Mouse (Mus musculus): ENCODE data around the gene Gm2075. TPM values are rescaled to one million over a fixed set of nuclear protein-coding genes. Genes with fewer than 3 reads are reported as not detected.
"Not testable (repeated sequence)": the region's sequence is repeated elsewhere in the genome, so short reads cannot be mapped to it uniquely, and the experiment has no call there.

Gene Gm2075
- polyA plus RNA-seq (2014; fragmentation: Nextera tagmentation; extraction: Ambion mirVana), result not detected in 2 replicates

DNA sequence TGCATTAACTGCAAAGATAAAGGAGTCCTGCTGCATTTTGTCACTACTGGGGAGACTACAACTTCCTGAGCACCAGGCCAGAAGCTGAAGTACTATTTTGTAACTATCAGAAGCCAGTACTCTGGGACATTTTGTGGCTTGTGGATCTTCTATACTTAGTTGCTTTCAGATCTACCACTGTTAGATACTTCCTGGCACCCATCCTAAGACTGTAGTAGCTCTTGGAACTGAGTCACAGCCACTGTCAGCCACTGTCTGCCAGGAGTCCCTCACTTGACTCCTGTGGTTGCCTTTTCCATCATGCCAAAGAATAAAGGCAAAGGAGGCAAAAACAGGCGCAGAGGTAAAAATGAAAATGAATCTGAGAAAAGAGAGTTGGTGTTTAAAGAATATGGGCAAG is at the start of gene Gm2075:
Gene Gm2075 (plus strand): TSS at position 301 of the 400 bp plus-strand sequence.
- H3K9ac ChIP-seq (ENCODE audit: low read length); H3K27ac ChIP-seq (ENCODE audit: low read depth, low read length); H3K4me1 ChIP-seq (ENCODE audit: control insufficient read depth, insufficient read depth, low read length); H3K9me3 ChIP-seq (ENCODE audit: control insufficient read depth, low read length); DNase-seq (ENCODE audit: low spot score, missing footprints); H3K27me3 ChIP-seq (ENCODE audit: control insufficient read depth, insufficient read depth, low read length); H3K36me3 ChIP-seq (ENCODE audit: control insufficient read depth, insufficient read depth, low read length); H3K4me3 ChIP-seq (ENCODE audit: low read depth, low read length); ATAC-seq (ENCODE audit: low FRiP score); H3K4me2 ChIP-seq: not testable (repeated sequence)
- WGBS, result no CpG with 5 or more reads among the region's 1 CpGs

DNA sequence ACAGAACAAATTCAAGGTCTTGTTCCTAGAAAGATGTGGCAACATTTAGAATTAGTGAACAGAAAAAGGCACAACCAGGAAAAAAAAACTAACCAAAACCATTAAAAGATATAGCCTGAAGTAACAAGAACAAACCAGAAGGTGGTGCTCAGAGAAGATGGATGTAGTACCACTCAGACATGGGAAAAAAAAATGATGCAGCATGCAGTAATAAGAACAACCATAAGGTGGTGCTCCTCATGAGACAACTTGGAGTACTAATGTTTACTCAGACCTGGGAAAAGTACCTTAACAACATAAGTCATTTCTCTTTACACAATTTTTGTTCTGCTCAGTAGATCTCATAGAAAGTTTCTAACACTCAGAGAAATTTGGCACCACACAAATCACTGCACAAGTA is 27.6 kb upstream of the Gm2075 start:
- not testable (repeated sequence) for H3K27me3 ChIP-seq (ENCODE audit: control insufficient read depth, insufficient read depth, low read length); H3K4me3 ChIP-seq (ENCODE audit: low read depth, low read length); H3K36me3 ChIP-seq (ENCODE audit: control insufficient read depth, insufficient read depth, low read length); H3K27ac ChIP-seq (ENCODE audit: low read depth, low read length); H3K9me3 ChIP-seq (ENCODE audit: control insufficient read depth, low read length); DNase-seq (ENCODE audit: low spot score, missing footprints); H3K4me1 ChIP-seq (ENCODE audit: control insufficient read depth, insufficient read depth, low read length); ATAC-seq (ENCODE audit: low FRiP score); H3K4me2 ChIP-seq; H3K9ac ChIP-seq (ENCODE audit: low read length)

DNA sequence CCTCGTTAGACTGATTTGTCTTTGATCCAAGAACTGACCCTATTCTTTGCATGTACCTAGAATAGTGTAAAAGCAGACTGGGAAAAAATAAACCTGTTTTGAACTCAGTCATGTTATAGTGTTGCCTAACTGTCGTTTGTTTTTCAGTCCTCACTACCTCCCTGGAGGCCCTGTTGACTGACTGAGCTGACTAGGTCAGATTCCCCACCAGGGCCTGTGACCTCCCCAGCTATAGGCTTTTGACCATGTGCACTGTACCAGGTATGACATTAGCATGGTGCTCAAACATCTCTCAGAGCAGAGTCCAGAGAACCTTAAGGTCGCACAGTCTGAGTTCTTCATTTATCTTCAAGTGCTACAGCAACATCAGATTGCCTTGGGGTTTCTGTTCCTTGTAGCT is 7.5 kb upstream of the Gm2075 start:
- not testable (repeated sequence) for DNase-seq (ENCODE audit: low spot score, missing footprints); H3K4me3 ChIP-seq (ENCODE audit: low read depth, low read length); H3K4me1 ChIP-seq (ENCODE audit: control insufficient read depth, insufficient read depth, low read length); H3K36me3 ChIP-seq (ENCODE audit: control insufficient read depth, insufficient read depth, low read length); H3K9ac ChIP-seq (ENCODE audit: low read length); ATAC-seq (ENCODE audit: low FRiP score); H3K9me3 ChIP-seq (ENCODE audit: control insufficient read depth, low read length); H3K27ac ChIP-seq (ENCODE audit: low read depth, low read length); H3K27me3 ChIP-seq (ENCODE audit: control insufficient read depth, insufficient read depth, low read length); H3K4me2 ChIP-seq
- WGBS, result 73% methylated on average over 2 of the region's 3 CpGs

DNA sequence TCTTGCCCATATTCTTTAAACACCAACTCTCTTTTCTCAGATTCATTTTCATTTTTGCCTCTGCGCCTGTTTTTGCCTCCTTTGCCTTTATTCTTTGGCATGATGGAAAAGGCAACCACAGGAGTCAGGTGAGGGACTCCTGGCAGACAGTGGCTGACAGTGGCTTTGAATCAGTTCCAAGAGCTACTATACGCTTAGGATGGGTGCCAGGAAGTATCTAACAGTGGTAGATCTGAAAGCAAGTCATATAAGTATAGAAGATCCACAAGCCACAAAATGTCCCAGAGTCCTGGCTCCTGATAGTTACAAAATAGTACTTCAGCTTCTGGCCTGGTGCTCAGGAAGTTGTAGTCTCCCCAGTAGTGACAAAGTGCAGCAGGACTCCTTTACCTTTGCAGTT is 7.0 kb downstream of the Gm2075 start, which contains the start of gene Gm6803:
Gene Gm6803 (minus strand): TSS at position 101 of the 400 bp plus-strand sequence.
- 88% methylated on average over 2 of the region's 2 CpGs for WGBS
- H3K27ac ChIP-seq (ENCODE audit: low read depth, low read length); DNase-seq (ENCODE audit: low spot score, missing footprints); H3K4me2 ChIP-seq; H3K4me3 ChIP-seq (ENCODE audit: low read depth, low read length); H3K27me3 ChIP-seq (ENCODE audit: control insufficient read depth, insufficient read depth, low read length); H3K9me3 ChIP-seq (ENCODE audit: control insufficient read depth, low read length); ATAC-seq (ENCODE audit: low FRiP score); H3K4me1 ChIP-seq (ENCODE audit: control insufficient read depth, insufficient read depth, low read length); H3K36me3 ChIP-seq (ENCODE audit: control insufficient read depth, insufficient read depth, low read length); H3K9ac ChIP-seq (ENCODE audit: low read length): not testable (repeated sequence)

DNA sequence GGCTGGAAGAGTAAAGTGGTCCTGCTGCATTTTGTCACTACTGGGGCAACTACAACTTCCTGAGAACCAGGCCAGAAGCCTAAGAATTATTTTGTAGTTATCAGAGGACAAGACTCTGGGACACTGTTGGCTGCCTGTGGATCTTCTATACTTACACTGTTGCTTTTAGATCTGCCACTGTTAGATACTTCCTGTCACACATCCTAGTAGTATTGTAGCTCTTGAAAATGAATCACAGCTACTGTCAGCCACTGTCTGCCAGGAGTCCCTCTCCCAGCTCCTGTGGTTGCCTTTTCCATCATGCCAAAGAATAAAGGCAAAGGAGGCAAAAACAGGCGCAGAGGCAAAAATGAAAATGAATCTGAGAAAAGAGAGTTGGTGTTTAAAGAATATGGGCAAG is 15.1 kb downstream of the Gm2075 start, which contains the start of gene Gm2056:
Gene Gm2056 (plus strand): TSS at position 301 of the 400 bp plus-strand sequence.
- H3K9me3 ChIP-seq (ENCODE audit: control insufficient read depth, low read length); DNase-seq (ENCODE audit: low spot score, missing footprints); H3K4me3 ChIP-seq (ENCODE audit: low read depth, low read length); H3K9ac ChIP-seq (ENCODE audit: low read length); H3K4me1 ChIP-seq (ENCODE audit: control insufficient read depth, insufficient read depth, low read length); ATAC-seq (ENCODE audit: low FRiP score); H3K27me3 ChIP-seq (ENCODE audit: control insufficient read depth, insufficient read depth, low read length); H3K36me3 ChIP-seq (ENCODE audit: control insufficient read depth, insufficient read depth, low read length); H3K27ac ChIP-seq (ENCODE audit: low read depth, low read length); H3K4me2 ChIP-seq: not testable (repeated sequence)
- WGBS, result 82% methylated on average over 1 of the region's 1 CpGs

DNA sequence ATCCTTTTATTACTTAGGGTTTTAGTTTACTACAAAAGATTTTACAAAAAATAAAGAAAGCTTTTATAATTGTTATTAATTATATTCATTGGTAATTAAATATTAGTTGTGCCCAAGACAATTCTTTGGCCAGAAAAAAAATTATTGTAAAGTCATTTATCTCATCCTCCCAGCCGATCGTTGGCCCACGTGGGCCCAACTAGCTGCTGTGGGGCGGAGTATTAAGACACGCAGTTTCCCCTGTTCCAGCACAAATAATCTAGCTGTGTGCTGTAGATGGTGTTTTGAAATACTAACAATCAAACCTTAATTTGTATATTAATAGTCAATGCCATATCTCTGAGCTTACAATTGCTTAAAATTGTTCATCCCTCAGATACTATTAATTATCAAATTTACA is 20.6 kb downstream of the Gm2075 start:
- H3K4me1 ChIP-seq (ENCODE audit: control insufficient read depth, insufficient read depth, low read length); ATAC-seq (ENCODE audit: low FRiP score); H3K27me3 ChIP-seq (ENCODE audit: control insufficient read depth, insufficient read depth, low read length); DNase-seq (ENCODE audit: low spot score, missing footprints); H3K36me3 ChIP-seq (ENCODE audit: control insufficient read depth, insufficient read depth, low read length); H3K9ac ChIP-seq (ENCODE audit: low read length); H3K4me2 ChIP-seq; H3K27ac ChIP-seq (ENCODE audit: low read depth, low read length); H3K9me3 ChIP-seq (ENCODE audit: control insufficient read depth, low read length); H3K4me3 ChIP-seq (ENCODE audit: low read depth, low read length): not testable (repeated sequence)
- WGBS, result 93% methylated on average over 5 of the region's 5 CpGs

DNA sequence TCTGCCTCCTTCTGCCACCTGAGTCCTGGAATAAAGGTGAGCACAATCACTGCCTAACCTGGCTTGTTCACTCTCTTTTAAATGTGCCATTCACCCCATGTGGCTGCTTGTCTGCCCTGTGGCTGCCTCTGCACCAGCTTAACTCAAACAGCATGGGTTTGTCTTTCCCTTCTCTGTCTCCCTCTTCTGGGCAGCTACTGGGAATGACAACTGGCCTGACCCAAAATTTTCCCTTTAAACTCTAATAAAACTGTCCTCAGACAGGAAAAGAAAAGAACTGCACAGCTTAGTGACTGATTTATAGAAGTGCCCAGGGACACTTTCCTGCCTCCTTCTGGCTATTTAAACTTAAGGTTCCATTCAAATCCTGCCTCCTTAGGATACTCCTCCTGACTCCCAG is 27.4 kb downstream of the Gm2075 start:
- H3K9ac ChIP-seq (ENCODE audit: low read length); H3K4me1 ChIP-seq (ENCODE audit: control insufficient read depth, insufficient read depth, low read length); H3K4me2 ChIP-seq; ATAC-seq (ENCODE audit: low FRiP score); H3K27ac ChIP-seq (ENCODE audit: low read depth, low read length); H3K9me3 ChIP-seq (ENCODE audit: control insufficient read depth, low read length); H3K27me3 ChIP-seq (ENCODE audit: control insufficient read depth, insufficient read depth, low read length); H3K4me3 ChIP-seq (ENCODE audit: low read depth, low read length); DNase-seq (ENCODE audit: low spot score, missing footprints); H3K36me3 ChIP-seq (ENCODE audit: control insufficient read depth, insufficient read depth, low read length): not testable (repeated sequence)

DNA sequence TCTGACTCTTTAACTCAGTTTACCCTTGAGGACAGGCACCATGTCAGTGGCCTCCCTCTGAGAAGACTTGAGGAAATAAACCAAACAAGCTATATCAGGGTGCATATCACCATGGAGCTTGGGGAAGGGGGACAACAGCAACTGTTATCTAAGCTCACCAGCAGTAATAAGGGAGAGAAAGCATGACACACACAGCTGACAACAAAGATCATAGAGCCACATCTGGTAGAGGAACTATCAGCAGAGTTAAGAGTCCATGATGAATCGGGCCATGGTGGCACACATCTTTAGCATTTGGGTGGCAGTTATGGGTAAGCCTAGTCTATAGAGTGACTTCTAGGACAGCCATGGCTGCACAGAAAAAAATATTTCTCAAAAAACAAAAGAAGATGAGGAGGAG is 28.1 kb downstream of the Gm2075 start:
- H3K9ac ChIP-seq (ENCODE audit: low read length); H3K4me2 ChIP-seq; ATAC-seq (ENCODE audit: low FRiP score); H3K36me3 ChIP-seq (ENCODE audit: control insufficient read depth, insufficient read depth, low read length); H3K4me1 ChIP-seq (ENCODE audit: control insufficient read depth, insufficient read depth, low read length); H3K27me3 ChIP-seq (ENCODE audit: control insufficient read depth, insufficient read depth, low read length); DNase-seq (ENCODE audit: low spot score, missing footprints); H3K9me3 ChIP-seq (ENCODE audit: control insufficient read depth, low read length); H3K27ac ChIP-seq (ENCODE audit: low read depth, low read length); H3K4me3 ChIP-seq (ENCODE audit: low read depth, low read length): not testable (repeated sequence)
- 96% methylated on average over 1 of the region's 1 CpGs for WGBS

DNA sequence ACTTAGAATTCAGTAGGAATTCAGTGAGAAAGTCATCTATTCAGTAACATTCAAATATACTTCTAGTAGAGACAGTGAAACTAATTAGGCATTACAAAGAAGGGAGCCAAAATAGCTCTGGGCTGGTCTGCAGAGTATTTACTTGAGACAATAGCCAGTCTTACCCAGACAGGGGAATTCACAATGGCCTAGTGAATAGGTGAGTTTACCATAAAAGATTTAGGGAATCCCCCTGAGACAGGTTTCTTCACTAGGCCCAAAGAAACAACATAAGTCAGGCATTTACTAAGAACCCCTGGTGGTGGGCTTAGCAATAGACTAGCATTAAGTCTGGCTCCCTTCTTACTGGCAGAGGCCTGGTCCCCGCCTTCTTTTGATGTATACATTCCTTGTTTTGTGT is 33.6 kb downstream of the Gm2075 start:
- H3K27me3 ChIP-seq (ENCODE audit: control insufficient read depth, insufficient read depth, low read length); H3K9ac ChIP-seq (ENCODE audit: low read length); H3K9me3 ChIP-seq (ENCODE audit: control insufficient read depth, low read length); H3K4me3 ChIP-seq (ENCODE audit: low read depth, low read length); ATAC-seq (ENCODE audit: low FRiP score); H3K27ac ChIP-seq (ENCODE audit: low read depth, low read length); H3K4me1 ChIP-seq (ENCODE audit: control insufficient read depth, insufficient read depth, low read length); H3K4me2 ChIP-seq; DNase-seq (ENCODE audit: low spot score, missing footprints); H3K36me3 ChIP-seq (ENCODE audit: control insufficient read depth, insufficient read depth, low read length): not testable (repeated sequence)
- 52% methylated on average over 1 of the region's 1 CpGs for WGBS

Data from midbrain, embryonic 11.5 days (tissue).